Comparison of ENCODE assay signal across 16 mouse cellular contexts in the genomic region with DNA sequence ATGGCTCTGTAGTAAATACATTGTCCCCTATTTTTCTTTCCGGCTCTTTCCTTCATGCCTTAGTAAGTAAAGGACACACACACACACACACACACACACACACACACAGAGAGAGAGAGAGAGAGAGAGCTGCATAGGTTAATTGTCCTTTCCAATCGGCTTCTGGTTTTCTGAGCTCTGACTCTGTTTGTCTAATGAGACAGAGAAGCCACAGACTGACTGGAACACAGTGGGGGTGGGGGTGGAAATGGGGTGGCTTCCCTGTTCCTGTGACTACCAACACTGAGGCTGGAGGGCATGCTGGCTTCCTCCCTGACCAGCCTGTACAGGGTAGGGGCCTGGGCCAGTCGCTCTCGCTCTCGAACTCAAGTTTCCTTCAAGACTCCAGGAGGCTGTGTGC. TPM values are rescaled to one million over a fixed set of nuclear protein-coding genes. Genes with fewer than 3 reads are reported as not detected.
DNase-seq lines count a peak whose midpoint lies in the region; ATAC-seq lines count a peak whose summit lies in the region.
"Had no signal": no experiment of that assay in that cellular context is flagged by ENCODE, and none has a peak within 500 bp of the region (broad histone marks: within the 10 kb centered on the region; RNA-seq: fewer than 3 reads in every experiment).

No protein-coding gene starts in this region.

- H3K4me2 ChIP-seq in hindbrain, embryonic 11.5 days (replicated peaks; ENCODE audit: low read depth, low read length): no peak overlapping the region
- no peak overlapping the region for H3K4me2 ChIP-seq in midbrain, embryonic 11.5 days
- H3K4me2 ChIP-seq in embryonic facial prominence, embryonic 11.5 days (ENCODE audit: low read depth, low read length): no peak overlapping the region
- H3K4me2 ChIP-seq in limb, embryonic 13.5 days (replicated peaks): no peak overlapping the region
- H3K4me2 ChIP-seq: lung, embryonic 15.5 days had no signal

- H3K27me3 ChIP-seq in hindbrain, embryonic 10.5 days (ENCODE audit: insufficient read depth, poor library complexity, severe bottlenecking): peaks cover 45% of the 10 kb centered on the region
- H3K27me3 ChIP-seq in hindbrain, embryonic 11.5 days (ENCODE audit: control insufficient read depth, insufficient read depth, low read length): no peaks in the 10 kb centered on the region
- peaks cover 53% of the 10 kb centered on the region for H3K27me3 ChIP-seq in midbrain, embryonic 10.5 days (ENCODE audit: low read depth, poor library complexity, severe bottlenecking)
- no peaks in the 10 kb centered on the region; the same call in 1 of the 2 replicates for H3K27me3 ChIP-seq in midbrain, embryonic 11.5 days (ENCODE audit: control insufficient read depth, insufficient read depth, low read length)
- no peaks in the 10 kb centered on the region for H3K27me3 ChIP-seq in embryonic facial prominence, embryonic 11.5 days (ENCODE audit: control insufficient read depth, insufficient read depth, low read length)
- H3K27me3 ChIP-seq in limb, embryonic 13.5 days: no peaks in the 10 kb centered on the region
- H3K27me3 ChIP-seq: lung, embryonic 15.5 days had no signal

- WGBS in hindbrain, embryonic 10.5 days: 68% methylated on average over 5 of the region's 5 CpGs
- WGBS in hindbrain, embryonic 11.5 days: 76% methylated on average over 5 of the region's 5 CpGs
- 74% methylated on average over 5 of the region's 5 CpGs for WGBS in midbrain, embryonic 10.5 days
- WGBS in midbrain, embryonic 11.5 days: 78% methylated on average over 5 of the region's 5 CpGs
- WGBS in embryonic facial prominence, embryonic 11.5 days: 37% methylated on average over 5 of the region's 5 CpGs
- 54% methylated on average over 5 of the region's 5 CpGs for WGBS in limb, embryonic 13.5 days

- H3K27ac ChIP-seq in hindbrain, embryonic 10.5 days: peak overlapping the region; percentile 89
- no peak overlapping the region; the same call in 1 of the 2 replicates for H3K27ac ChIP-seq in hindbrain, embryonic 11.5 days (ENCODE audit: low read depth, low read length)
- H3K27ac ChIP-seq in midbrain, embryonic 10.5 days (replicated peaks): peak overlapping the region; percentile 87
- no peak overlapping the region; the same call in 1 of the 2 replicates for H3K27ac ChIP-seq in midbrain, embryonic 11.5 days (ENCODE audit: low read depth, low read length)
- peak overlapping the region; percentile 53 for H3K27ac ChIP-seq in embryonic facial prominence, embryonic 11.5 days (replicated peaks; ENCODE audit: low read depth, low read length)
- H3K27ac ChIP-seq in limb, embryonic 13.5 days: peak overlapping the region; percentile 99; the same call in 1 of the 2 replicates

- H3K4me1 ChIP-seq in hindbrain, embryonic 10.5 days (replicated peaks): peaks cover 86% of the 10 kb centered on the region
- H3K4me1 ChIP-seq in hindbrain, embryonic 11.5 days (replicated peaks; ENCODE audit: control insufficient read depth, insufficient read depth, low read length): peaks cover 44% of the 10 kb centered on the region
- peaks cover 78% of the 10 kb centered on the region for H3K4me1 ChIP-seq in midbrain, embryonic 10.5 days
- peaks cover 54% of the 10 kb centered on the region for H3K4me1 ChIP-seq in midbrain, embryonic 11.5 days (ENCODE audit: control insufficient read depth, insufficient read depth, low read length)
- peaks cover 16% of the 10 kb centered on the region for H3K4me1 ChIP-seq in embryonic facial prominence, embryonic 11.5 days (ENCODE audit: control insufficient read depth, insufficient read depth, low read length)
- peaks cover 84% of the 10 kb centered on the region for H3K4me1 ChIP-seq in limb, embryonic 13.5 days

- H3K4me3 ChIP-seq in hindbrain, embryonic 10.5 days: no peak overlapping the region
- H3K4me3 ChIP-seq in hindbrain, embryonic 11.5 days (ENCODE audit: low read depth, low read length): no peak overlapping the region
- no peak overlapping the region for H3K4me3 ChIP-seq in midbrain, embryonic 10.5 days
- no peak overlapping the region for H3K4me3 ChIP-seq in midbrain, embryonic 11.5 days (ENCODE audit: low read depth, low read length)
- H3K4me3 ChIP-seq in embryonic facial prominence, embryonic 11.5 days (ENCODE audit: low read depth, low read length): no peak overlapping the region
- H3K4me3 ChIP-seq in limb, embryonic 13.5 days: no peak overlapping the region
- H3K4me3 ChIP-seq: lung, embryonic 15.5 days; myocyte had no signal

- H3K36me3 ChIP-seq in hindbrain, embryonic 10.5 days: no peaks in the 10 kb centered on the region
- no peaks in the 10 kb centered on the region for H3K36me3 ChIP-seq in hindbrain, embryonic 11.5 days (ENCODE audit: control insufficient read depth, insufficient read depth, low read length)
- H3K36me3 ChIP-seq in midbrain, embryonic 10.5 days: no peaks in the 10 kb centered on the region
- H3K36me3 ChIP-seq in midbrain, embryonic 11.5 days (ENCODE audit: control insufficient read depth, insufficient read depth, low read length): no peaks in the 10 kb centered on the region
- no peaks in the 10 kb centered on the region for H3K36me3 ChIP-seq in embryonic facial prominence, embryonic 11.5 days (replicated peaks; ENCODE audit: control insufficient read depth, insufficient read depth, low read depth, low read length)
- no peaks in the 10 kb centered on the region for H3K36me3 ChIP-seq in limb, embryonic 13.5 days
- H3K36me3 ChIP-seq: lung, embryonic 15.5 days had no signal

- H3K9me3 ChIP-seq in hindbrain, embryonic 10.5 days: no peaks in the 10 kb centered on the region
- H3K9me3 ChIP-seq in hindbrain, embryonic 11.5 days (ENCODE audit: control insufficient read depth, low read length): no peaks in the 10 kb centered on the region
- no peaks in the 10 kb centered on the region for H3K9me3 ChIP-seq in midbrain, embryonic 10.5 days (replicated peaks)
- no peaks in the 10 kb centered on the region for H3K9me3 ChIP-seq in midbrain, embryonic 11.5 days (ENCODE audit: control insufficient read depth, low read length)
- H3K9me3 ChIP-seq in embryonic facial prominence, embryonic 11.5 days (replicated peaks; ENCODE audit: control insufficient read depth, low read length): no peaks in the 10 kb centered on the region
- no peaks in the 10 kb centered on the region for H3K9me3 ChIP-seq in limb, embryonic 13.5 days
- H3K9me3 ChIP-seq: lung, embryonic 15.5 days had no signal

- DNase-seq in hindbrain, embryonic 10.5 days (ENCODE audit: low spot score): no peak
- no peak for DNase-seq in hindbrain, embryonic 11.5 days (ENCODE audit: low spot score)
- DNase-seq in midbrain, embryonic 10.5 days (ENCODE audit: low spot score): no peak
- no peak for DNase-seq in midbrain, embryonic 11.5 days (ENCODE audit: low spot score, missing footprints)
- no peak for DNase-seq in embryonic facial prominence, embryonic 11.5 days (ENCODE audit: low spot score)
- DNase-seq in layer of hippocampus, adult 9-10 months (ENCODE audit: low spot score): no peak
- DNase-seq: adrenal gland, postnatal 25 days; heart, postnatal 4 days; kidney, adult 8-10 months; right cerebral cortex, postnatal 4 days; thymus, postnatal 14 days had no signal

- no peak for ATAC-seq in hindbrain, embryonic 11.5 days (ENCODE audit: low FRiP score)
- no peak for ATAC-seq in midbrain, embryonic 11.5 days (ENCODE audit: low FRiP score)
- no peak for ATAC-seq in embryonic facial prominence, embryonic 11.5 days (replicated peaks; ENCODE audit: insufficient number of reproducible peaks, low FRiP score, low TSS enrichment, low read depth)
- ATAC-seq in limb, embryonic 13.5 days (ENCODE audit: low FRiP score, low read depth): no peak
- no peak for ATAC-seq in frontal cortex, adult (ENCODE audit: low TSS enrichment)

- no peak overlapping the region for H3K9ac ChIP-seq in hindbrain, embryonic 11.5 days (ENCODE audit: low read depth, low read length)
- H3K9ac ChIP-seq in midbrain, embryonic 11.5 days (ENCODE audit: low read length): no peak overlapping the region
- H3K9ac ChIP-seq in embryonic facial prominence, embryonic 11.5 days (replicated peaks; ENCODE audit: low read length): 0 out of 2 replicates have a peak overlapping the region, but pooled peaks have one; percentile 10
- peak overlapping the region; percentile 19; the same call in 1 of the 2 replicates for H3K9ac ChIP-seq in limb, embryonic 13.5 days
- H3K9ac ChIP-seq: lung, embryonic 15.5 days had no signal

RNA-seq across cellular contexts. Expression of gene Cstad, which starts 8.9 kb away (rescaled TPM):
- polyA plus RNA-seq in hindbrain, embryonic 10.5 days (2016; fragmentation: Nextera tagmentation; extraction: Ambion mirVana): 0.33 and 0.47 TPM in 2 replicates
- polyA plus RNA-seq in hindbrain, embryonic 11.5 days (2014; fragmentation: Nextera tagmentation; extraction: Ambion mirVana): 0.18 and 0.57 TPM in 2 replicates
- 0.20 and 0.34 TPM in 2 replicates for polyA plus RNA-seq in midbrain, embryonic 10.5 days (2016; fragmentation: Nextera tagmentation; extraction: Ambion mirVana)
- 0.21 and 0.74 TPM in 2 replicates for polyA plus RNA-seq in midbrain, embryonic 11.5 days (2014; fragmentation: Nextera tagmentation; extraction: Ambion mirVana)
- polyA plus RNA-seq in embryonic facial prominence, embryonic 11.5 days (2014; fragmentation: Nextera tagmentation; extraction: Ambion mirVana): 1.9 TPM in 1 of 2 replicates, not detected in the other
- 1.6 and 1.9 TPM in 2 replicates for polyA plus RNA-seq in limb, embryonic 13.5 days (2015; fragmentation: Nextera tagmentation; extraction: Ambion mirVana)
- polyA plus RNA-seq: liver, adult 2 months had no signal

Comparison
In these comparisons a context has a peak if more than half of its experiments do, and no peak if none do; other contexts are left out.
1. H3K27ac ChIP-seq: peak in hindbrain, embryonic 10.5 days (single experiment), midbrain, embryonic 10.5 days (single experiment), embryonic facial prominence, embryonic 11.5 days (single experiment) and limb, embryonic 13.5 days (single experiment); none in hindbrain, embryonic 11.5 days (single experiment) and midbrain, embryonic 11.5 days (single experiment).
2. H3K9ac ChIP-seq: peak in embryonic facial prominence, embryonic 11.5 days (single experiment) and limb, embryonic 13.5 days (single experiment); none in hindbrain, embryonic 11.5 days (single experiment) and midbrain, embryonic 11.5 days (single experiment).